Mouse (Mus musculus) ovary, adult 18-20 months (tissue): Measurements from ENCODE around the gene Tnfsf9.
"Not testable (repeated sequence)": the region's sequence is repeated elsewhere in the genome, so short reads cannot be mapped to it uniquely, and the experiment has no call there.

Experiments used
- DNase-seq: peaks from one replicate; pipeline ENCODE4 v3.0.0; 2022; ENCODE audit warnings: low spot score, mixed read lengths

The Tnfsf9 gene

DNA sequence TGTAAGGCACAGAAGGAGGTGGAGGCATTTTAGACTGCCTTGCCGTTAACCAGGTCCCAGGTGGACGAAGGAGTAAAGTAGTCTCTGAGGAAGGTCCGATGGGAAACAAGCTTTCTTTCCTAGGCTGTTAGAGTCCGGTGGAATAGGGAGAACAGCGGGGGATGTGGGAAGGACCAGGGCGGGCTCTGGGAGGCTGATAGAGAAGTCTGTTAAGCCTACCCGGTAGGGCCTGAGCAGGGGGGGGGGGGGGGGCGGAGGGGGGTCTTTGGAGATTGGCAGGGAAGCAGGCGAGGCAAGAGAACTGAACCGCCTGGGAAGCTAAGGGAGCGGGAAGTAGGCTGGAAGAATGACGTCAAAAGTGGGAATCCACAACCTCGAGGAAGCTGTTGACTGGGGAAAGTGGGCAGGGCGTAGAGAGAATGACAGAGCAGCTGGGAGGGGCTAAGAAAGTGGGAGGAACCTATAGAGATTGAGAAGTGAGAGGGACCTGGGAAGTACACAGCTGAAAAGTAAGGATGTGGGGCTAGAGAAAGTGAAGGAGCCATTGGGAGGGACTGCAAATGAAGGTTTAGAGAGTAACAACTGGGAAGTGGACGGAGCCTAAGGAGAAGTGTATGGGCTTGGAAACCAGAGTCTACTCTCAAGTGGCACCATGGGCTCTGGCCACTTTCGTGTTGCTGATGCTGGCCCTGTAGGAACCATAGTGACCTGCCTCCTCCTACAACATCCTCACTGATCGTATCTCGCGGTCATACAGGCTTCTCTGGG lies 9.1 kb upstream of the Tnfsf9 start:
- DNase-seq: peak; percentile 6

DNA sequence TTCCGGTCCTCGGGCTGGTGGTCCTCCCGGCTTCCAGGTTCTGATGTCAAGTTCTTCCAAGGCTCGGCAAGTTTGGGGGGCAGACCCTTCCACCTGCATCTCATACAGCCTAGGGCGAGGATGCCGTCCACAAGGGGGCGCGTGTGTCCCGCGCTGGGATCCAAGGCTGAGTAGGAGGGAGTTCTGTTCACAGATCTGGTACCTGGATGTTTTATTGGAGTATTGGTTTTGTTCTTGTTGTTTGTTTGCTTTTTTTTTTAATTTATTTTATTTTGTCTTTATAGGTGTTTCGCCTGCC lies 8.6 kb upstream of the Tnfsf9 start:
- peak; percentile 24 for DNase-seq

DNA sequence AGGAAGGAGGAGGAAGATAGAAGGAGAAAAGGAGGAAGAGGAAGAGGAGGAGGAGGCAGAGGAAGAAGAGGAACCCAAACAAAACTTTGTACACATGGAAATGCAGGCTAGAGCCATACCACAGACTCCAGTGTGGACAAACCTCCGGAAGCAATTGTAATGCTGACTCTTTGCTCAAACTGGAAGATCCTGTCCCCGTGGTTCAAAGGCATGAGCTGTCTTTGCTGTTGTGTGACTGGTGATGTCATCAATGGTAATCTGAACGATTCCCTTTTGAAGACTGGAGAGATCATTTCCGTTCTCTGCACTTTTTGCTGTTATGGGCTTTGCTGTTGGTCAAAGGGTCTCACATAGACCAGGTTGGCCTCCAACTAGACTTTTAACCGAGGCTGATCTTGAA lies 6.8 kb upstream of the Tnfsf9 start:
- no peak for DNase-seq

DNA sequence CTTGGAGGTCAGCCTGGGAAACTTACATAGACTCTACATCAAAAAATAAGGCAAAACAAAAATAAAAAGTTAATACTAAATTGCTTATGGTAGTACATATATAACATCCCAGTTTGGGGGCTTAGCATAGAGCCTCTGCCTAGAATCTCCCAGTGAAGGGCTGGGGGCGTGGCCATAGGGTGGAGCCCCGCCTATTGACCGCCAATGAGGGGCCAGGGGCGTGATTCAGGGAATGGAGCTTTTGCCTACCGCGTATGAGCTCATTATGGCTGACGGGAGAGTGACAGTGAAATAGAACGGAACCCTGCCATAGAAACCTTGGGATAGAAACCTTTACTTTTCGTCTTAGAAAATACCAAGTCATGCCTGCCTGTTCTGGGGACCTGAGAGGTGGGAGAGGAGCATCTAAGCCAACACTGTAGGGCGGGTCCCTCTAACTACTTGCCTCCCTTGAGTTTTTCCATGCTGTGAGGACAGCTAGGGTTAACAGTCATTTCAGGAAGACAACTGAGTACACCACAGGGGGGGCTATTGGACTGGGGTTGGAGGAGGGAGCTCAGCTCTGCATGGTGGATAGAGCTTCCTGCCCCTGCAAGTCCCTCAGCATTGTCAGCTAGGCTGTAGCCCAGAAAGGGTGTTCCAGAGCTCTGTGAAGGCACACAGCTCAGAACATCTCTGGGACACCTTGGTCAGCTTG lies 5.3 kb upstream of the Tnfsf9 start:
- no peak for DNase-seq

DNA sequence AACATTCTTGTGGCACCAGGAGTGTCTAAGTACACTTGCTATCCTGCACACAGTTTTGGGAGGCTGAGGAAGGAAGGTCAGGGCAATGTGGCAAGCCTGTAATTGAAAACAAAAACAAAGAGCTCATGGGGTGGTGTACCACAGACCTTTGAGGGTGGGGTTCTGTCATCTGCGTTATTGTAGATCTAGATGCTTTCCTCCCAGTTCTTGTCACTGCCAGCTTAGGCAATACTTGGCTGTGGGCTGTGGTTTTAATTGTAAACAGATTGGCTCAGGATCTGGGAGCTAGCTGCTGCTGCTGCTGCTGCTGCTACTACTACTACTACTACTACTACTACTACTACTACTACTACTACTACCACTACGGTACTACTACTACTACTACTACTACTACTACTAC lies 2.8 kb upstream of the Tnfsf9 start:
- no peak for DNase-seq

DNA sequence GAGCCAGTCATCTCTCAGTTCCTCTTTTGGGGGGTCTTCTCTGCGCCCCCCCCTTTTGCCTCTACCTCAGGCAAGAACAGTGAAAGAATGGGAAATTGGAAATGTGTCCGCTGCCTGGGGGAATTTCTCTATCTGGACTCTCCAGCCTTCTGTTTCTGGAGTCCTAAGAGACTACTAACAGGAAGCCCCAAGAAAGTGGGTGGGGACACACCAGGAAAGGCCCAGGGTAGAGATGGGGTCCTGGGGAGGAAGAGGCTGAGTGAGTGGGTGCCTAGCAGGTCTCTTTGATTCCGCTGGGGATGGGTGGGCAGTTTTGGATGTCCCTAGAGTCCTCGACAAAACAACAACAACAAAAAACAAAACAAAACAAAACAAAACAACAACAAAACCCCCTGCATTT lies 629 bp upstream of the Tnfsf9 start:
- no peak for DNase-seq

DNA sequence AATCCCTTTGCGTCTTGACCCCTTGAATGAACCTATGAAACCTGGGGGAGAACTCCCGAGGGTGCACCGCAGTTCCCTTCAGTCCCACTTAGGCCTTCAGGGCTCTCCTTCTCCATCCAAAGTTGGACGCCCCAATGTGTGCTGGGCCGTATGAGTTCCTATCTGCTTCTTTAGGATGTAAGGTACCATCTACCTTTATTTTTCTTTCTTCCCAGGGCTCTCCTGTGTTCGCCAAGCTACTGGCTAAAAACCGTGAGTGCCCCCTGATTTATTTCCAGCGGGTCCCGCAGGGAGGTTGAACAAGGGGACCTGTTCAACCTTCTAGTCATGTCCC lies 877 bp downstream of the Tnfsf9 start:
- DNase-seq: no peak

DNA sequence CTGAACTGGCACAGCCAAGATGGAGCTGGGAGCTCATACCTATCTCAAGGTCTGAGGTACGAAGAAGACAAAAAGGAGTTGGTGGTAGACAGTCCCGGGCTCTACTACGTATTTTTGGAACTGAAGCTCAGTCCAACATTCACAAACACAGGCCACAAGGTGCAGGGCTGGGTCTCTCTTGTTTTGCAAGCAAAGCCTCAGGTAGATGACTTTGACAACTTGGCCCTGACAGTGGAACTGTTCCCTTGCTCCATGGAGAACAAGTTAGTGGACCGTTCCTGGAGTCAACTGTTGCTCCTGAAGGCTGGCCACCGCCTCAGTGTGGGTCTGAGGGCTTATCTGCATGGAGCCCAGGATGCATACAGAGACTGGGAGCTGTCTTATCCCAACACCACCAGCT lies 1.9 kb downstream of the Tnfsf9 start:
- DNase-seq: no peak

DNA sequence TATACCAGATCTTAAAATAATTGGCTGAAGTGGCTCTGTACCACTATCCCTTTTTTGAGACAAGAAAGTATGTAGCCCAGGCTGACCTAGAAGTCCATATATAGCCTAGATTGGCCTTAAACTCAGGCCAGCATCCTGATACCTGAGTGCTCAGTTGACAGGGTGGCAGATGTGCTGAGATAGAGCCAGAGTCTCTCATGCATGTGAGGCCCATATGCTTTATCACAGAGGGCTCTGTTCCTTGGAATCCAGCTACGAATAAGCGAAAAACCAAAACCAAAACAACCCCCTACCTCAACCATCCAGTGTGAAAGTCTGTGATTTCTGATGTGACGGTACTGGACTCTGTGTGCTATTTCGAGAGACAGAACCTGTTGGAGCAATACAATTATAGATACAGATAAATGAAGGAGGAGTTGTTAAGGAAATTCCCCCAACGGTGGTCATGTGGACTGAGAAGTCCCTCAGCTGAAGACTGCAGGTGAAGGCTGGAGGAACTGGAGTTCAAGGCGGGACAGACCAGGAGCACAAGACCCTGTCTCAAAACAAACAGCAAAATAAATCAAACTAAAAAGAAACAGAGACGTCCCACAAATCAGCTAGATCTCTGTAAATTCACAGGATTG lies 3.0 kb downstream of the Tnfsf9 start:
- no peak for DNase-seq

DNA sequence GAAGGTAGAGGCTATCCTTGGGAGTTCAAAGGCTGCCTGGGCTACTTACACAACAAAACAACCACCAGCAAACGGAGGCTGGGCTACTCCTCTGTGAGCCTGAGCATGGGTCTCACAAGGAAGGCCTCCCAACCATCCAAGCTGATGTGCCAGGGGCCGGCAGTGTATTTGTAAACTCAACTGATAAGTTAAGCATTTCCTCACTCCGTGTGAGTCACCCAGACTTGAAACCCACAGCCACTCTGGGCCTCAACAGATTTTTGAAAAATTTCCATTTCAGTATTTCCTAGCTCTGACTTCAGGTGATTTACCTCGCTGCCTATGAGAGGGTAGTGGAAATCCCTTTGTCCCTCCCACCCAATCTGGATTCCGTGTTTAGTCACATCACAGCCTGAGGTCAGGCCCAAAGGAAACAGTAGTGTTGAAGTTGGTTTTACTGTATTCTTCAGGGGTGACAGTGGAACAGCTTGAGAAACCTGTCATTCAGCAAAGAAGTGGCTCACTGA lies 3.6 kb downstream of the Tnfsf9 start:
- DNase-seq: no peak

DNA sequence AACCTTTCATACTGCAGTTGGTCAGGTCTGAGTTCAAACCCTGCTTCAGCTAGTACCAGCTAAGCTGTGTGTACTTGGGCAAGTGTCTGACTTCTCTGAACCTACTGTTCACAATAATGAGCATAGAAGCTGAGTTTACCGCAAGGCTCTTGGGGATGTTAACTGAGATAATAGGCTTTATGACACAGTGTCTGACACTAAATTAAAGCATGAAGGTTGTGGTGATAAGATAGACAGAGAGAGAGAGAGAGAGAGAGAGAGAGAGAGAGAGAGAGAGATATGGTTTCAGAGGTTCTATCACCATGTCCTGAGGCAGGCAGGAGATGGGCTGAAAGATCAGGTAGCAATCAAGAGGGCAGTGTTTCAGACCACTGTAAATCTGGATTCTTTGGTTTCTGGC lies 4.9 kb downstream of the Tnfsf9 start:
- no peak for DNase-seq

DNA sequence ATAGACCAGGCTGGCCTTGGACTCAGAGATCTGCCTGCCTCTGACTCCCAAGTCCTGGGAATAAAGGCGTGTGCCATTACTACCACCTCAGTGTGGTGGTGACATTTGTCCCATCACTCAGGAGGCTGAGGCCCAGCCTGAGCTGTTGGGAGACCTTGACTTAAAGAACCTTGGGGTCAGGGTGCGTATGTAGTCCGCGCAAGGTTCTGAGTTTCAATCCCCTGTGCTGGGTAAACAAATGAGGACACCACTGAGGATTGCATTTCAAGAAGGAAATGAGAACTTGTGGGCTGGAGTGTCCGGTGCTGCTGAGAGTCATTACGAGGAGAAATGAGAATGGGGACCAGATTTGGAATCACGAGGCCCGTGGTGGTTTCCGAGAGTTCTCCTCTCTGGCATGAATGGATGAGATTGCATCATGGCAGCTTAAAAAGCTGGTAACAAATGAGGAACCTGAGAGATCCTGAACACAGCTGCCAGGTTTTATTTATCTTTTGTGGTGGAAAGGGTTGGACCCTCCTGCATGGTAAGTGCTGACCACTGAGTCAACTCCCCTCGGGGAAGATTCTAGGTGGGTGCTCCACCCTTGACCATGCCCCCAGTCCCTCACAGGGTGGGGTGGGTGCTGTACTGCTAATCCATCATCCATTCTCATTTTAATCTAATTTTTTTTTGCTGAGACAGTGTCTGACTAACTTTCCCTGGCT lies 7.8 kb downstream of the Tnfsf9 start:
- no peak for DNase-seq

DNA sequence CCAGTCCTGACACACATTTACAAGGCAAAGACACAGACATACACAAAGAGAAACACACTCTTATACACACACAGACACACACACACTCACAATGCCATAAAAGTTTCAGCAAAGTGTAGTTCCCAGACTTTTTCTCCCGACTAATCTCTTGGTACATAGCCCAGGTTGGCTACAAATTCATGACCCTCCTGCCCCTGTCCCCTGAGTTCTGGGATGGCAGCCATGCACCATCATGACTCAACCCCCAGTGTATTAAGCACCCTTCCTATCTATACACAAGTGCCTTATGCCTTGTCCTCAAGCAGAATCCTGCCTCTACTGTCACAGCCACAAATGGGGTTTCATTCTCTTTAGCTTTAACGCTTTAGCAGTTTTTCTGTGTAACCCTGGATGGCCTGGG lies 11.7 kb downstream of the Tnfsf9 start:
- DNase-seq: no peak

DNA sequence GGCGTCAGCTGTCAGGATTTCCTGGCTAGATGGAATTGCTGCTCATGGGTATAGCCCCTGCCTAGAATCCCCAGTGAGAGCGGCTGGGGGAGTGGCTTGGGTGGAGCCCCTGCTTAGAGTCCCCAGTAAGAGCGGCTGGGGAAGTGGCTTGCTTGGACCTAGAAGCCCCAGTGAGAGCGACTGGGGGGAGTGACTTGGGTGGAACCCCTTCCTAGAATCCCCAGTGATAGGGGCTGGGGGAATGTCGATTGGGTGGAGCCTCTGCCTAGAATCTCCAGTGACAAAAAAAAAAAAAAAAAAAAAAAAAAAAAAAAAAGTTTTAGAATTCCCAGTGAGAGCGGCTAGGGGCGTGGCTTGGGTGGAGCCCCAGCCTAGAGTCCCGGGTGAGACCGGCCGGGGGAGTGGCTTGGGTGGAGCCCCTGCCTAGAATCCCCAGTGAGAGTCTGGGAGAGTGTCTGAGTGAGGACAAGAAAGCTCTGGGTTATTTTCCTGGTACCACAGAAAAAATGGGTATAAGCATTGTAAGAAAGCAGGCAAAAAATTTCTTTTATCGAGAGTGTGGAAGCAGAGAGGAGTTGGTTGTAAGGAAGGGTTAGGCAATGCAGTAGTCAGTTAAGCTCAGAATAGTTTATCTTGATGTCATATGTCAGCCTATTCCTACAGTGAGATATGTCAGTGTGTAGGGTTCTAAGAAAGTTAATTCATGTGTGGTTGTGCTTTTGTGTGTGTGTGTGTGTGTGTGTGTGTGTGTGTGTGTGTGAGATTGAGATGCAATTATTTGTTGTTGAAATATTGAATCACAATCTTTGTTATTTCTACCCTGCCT lies 13.6 kb downstream of the Tnfsf9 start:
- DNase-seq: peak; percentile 11

DNA sequence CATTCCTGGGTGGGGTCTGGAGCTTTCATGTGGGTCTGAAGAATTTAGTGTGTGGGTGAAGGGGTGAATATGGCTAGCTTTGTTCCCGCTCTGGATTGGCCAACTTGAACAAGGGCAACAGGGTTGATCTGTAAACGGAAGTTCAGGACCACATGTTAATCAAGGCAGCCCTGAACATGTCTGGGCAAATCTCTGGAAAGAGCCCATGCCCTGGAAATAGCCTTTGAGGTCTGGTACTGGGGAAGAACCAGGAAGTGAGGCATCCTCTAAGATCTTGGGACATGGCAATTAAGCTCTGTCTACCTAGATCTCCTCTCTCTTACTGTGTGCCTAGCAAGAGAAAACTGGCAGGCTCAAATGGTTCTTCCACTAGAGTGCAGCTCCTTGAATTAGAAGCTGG lies 16.7 kb downstream of the Tnfsf9 start:
- no peak for DNase-seq

DNA sequence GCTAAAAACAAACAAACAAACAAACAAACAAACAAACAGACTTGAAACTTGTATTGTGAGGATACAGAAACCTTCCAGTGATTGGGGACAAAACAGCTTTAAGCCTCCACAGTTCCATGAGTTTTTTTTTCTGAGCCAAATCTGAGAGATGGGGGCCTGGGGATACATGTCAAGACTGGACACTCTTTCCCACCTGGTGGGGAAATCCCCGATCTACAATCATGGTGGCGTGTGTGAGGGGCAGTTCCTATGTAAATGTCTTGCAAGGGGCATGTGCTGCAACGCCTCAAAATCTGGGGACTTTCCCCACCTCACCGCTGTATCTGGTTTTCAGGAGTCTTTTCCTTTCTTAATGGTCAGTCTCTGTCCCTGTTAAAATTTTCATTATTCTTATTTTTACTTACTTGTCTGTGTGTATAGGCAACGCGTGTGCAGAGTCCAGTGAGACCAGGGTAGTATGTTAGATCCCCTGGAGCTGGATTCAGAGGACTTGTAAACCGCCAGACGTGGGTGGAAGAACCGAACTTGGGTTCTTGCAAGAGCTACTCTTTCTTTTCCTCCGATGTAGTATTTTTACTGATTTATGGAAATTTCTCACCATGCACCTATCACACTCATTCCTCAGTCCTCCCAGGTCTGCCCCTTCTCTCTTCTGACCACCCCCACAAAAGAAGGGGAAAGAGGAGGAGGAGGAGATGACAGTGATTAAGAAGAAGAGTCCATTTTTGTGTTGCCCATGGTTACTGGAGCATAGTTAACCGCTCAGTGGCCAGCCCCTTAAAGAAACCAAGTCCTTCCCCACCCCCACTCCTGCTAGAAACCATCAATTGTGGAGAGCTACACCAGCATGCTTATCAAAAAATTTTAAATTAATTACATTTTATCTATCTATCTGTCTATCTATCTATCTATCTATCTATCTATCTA lies 18.3 kb downstream of the Tnfsf9 start:
- no peak for DNase-seq

DNA sequence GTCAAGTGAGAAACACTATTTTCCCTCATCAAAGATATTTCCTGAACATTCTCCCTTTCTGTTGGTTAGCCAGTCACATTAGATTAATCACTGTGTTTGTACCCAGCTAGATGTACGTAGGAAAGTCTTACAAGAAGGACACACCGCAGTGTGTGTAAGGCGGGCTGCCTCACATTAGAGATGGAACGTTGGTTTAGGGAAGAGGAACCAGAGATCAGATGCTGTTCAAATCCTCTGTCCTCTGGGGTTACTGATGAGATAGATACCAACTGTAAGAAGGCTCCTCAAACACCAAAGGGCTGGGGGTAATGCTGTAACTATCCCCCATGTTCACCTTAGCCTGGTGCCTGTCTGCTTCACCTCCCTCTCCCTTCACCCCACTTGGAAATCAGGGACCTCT lies 19.7 kb downstream of the Tnfsf9 start:
- DNase-seq: no peak

DNA sequence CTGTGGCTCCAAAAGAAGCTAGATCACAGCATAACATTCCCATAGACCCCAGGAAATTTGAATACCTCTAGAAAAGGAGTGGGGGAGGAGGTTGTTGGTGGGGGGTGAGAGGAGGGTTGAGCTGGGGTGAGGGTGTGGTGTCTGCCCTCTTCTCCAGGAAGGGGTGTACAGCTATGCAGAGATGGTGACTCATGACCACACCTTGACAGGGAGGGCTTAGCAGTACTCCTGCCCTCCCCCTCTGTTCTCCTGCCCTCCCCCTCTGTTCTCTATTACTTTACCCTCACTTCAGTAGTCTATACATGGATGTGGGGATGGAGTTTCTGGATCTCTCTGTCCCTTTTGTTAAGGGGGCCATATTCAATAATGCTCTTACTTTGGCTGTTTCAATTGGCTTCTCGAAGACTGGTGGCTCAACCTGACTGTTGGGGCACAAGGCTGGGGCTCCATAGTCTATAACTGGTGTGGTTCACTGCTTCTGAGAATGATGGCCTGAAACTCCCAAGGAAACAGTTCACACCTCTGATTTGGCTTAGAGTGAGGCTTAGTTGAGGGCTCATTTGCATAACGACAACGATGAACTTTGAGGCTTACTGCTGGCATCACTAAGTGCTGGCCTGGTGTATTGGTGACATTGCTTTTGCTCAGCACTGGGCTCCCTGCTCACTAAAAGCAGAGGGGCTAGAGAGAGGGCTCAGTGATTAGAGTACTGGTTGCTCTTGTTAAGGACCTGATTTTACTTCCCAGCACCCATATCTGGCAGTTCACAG lies 20.9 kb downstream of the Tnfsf9 start:
- DNase-seq: no peak

DNA sequence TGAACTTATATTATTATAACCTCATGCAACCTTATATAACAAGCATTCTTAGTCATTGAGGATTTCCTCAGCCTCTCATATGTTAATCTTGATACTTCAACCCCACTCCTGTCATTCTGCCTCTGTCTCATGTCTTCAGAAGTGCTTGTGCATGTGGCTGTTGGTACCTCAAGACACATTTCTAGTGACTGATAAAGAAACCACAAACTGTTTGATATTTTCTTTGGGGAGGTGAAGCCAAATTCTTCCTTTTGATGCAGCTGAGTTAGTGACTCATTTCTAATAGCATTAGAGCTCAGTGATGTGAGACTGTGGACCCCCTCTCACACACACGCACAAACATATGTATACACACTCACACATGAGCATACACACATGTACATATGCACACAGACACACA lies 26.7 kb downstream of the Tnfsf9 start:
- no peak for DNase-seq

DNA sequence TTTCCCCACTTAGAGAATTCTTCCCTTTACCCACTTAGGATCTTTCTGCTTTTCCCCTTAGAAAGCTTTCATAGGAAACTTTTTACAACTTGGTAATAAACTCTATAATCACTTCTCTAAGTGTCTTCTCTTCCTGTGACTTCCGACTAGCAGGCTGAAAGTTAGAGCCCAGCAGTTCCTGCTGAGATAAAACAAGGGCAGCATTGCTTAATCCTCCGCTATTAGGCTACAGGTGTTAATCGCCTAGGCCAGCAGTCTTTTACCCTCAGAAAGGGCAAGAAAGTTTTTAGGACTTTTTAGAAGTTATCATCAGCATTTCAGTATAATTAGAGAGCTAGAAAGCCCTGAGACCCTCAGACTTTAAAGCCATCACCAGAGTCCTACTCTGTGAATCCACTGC lies 28.9 kb downstream of the Tnfsf9 start:
- DNase-seq: not testable (repeated sequence)
